Mouse (Mus musculus) heart, postnatal 36 days (tissue): ENCODE data around the gene Gm45716. TPM values are rescaled to one million over a fixed set of nuclear protein-coding genes. Genes with fewer than 3 reads are reported as not detected.
A peak's percentile ranks its signal among the peaks of the same experiment; 100 is the strongest.

ENCODE experiments used
- DNase-seq, 2 experiments: peaks; one replicate each; pipeline ENCODE4 v3.0.0; 2021 to 2022
- intact Hi-C: fragments of 180-260 bp; cut with DNase I; formaldehyde crosslinking; loops from one replicate; pipeline ENCODE4 v1.15.1; 2025
- total RNA-seq, 2 experiments: library from RNA; stranded (reverse); gene quantifications; 2 replicates each; pipeline ENCODE4 v1.2.3; 2021

The Gm45716 gene
- total RNA-seq = 1 to 10 TPM; 8.6 to 9.6 TPM

GRCm38 (mm10) chr11:90187441-90187840, at the start of gene Gm45716:
Gene Gm45716 (plus strand): TSS chr11:90187683.
- intact Hi-C loops = loop anchor here (10.0 kb wide), 1 partner anchor 227 kb away; no protein-coding TSS in a partner anchor
- no peak for DNase-seq

GRCm38 (mm10) chr11:90142393-90142792, 45.1 kb upstream of the Gm45716 start:
- DNase-seq = peak; percentile 78 to 81
- intact Hi-C loops = no loop called here

GRCm38 (mm10) chr11:90142936-90143335, 44.5 kb upstream of the Gm45716 start:
- peak; percentile 36 to 55 for DNase-seq
- intact Hi-C loops = no loop called here

DNA sequence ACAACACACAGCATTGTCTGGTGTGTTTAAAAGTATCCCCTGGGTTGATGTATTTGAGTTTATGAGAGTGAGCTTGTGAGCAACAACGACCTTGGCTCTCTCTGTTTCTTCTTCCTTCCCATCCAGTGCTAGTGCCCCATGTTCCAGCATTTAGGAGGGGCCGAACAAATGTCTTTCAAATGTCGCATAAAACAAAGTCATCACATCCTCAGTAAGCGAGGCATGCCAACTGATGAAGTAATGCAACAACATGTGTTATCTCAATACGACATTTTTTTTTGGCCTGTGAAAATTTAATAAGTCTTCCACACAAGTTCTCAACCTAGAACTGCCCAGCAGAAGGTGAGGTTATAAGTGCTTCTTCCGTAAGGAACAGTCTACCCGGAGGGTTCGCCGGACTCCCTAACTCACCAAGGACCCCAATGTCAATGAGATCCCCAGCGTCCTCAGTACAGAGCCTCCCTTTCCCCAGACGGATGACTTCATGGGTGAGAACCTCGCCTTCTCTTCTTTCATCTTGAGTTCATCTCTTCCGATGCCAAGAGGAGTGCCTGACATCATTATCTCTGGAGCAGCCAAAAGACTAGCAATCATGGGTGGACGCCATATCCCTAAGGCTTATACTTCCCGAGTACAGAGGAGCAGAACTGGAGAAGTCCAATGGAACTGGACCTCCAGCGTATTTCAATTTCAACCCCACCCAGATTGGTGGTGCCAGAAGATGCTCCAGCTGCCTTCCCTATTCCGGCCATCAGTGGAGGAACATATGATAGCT, 41.2 kb upstream of the Gm45716 start:
- DNase-seq = peak in 1 of 2 experiments; percentile 26
- intact Hi-C loops = no loop called here

DNA sequence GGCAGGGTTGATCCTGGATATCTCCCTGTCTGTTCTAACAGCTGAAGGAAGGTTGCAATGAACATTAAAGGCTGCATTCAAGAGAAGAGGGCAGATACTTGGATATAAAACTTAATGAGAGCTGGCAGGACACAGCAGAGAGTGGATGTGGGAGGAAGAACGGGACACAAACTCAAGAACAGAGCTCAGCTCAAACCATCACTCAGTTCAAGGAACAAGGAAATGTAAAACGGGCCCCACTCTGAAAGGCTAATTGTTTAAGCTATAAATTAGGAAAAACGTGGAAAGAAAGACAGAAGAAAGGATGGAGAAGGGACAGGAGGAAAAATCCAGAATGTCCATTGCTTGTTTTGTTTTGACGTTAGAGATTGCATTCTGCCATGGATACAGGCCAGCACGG, 32.4 kb upstream of the Gm45716 start:
- no peak for DNase-seq
- intact Hi-C loops = no loop called here

DNA sequence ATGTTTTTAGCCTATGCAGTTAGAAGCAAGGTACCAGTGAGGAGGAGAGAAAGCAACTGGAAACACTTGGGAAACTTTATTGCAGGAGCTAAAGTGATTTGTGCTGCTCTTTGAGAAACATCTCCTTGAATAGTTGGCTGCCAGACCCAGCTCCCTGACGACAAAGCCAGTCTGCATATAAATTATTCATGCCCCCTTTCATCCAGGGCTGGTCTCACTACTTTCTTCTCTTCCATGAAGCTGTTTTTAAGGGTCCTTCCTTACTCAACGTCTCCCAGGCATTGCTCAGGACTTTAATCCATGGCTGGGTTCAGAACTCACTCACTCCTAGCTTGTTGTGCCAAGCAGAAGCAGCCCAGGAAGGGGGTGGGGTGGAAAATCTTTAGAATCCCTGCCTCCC, 32.0 kb upstream of the Gm45716 start:
- DNase-seq = no peak
- intact Hi-C loops = no loop called here

DNA sequence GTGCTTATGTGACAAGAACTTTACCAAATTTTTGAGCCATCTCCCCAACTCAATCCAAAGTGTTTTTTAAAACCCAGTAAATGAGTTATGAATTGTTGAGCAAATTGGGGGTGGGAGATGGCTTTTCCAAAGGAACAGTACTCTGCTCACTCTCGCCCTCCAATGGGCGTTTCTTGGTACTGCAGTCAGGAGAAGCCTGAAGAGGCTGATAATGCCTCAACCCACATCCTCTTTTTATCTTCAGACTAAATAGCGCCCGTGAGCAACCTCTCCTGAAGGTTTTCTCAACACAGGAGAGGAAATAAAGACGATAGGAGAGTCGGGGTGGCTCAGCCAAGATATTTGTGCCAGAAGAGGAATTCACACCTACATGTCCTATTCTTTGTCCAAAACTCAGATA, 19.7 kb upstream of the Gm45716 start:
- intact Hi-C loops = no loop called here
- peak; percentile 23 to 58 for DNase-seq

DNA sequence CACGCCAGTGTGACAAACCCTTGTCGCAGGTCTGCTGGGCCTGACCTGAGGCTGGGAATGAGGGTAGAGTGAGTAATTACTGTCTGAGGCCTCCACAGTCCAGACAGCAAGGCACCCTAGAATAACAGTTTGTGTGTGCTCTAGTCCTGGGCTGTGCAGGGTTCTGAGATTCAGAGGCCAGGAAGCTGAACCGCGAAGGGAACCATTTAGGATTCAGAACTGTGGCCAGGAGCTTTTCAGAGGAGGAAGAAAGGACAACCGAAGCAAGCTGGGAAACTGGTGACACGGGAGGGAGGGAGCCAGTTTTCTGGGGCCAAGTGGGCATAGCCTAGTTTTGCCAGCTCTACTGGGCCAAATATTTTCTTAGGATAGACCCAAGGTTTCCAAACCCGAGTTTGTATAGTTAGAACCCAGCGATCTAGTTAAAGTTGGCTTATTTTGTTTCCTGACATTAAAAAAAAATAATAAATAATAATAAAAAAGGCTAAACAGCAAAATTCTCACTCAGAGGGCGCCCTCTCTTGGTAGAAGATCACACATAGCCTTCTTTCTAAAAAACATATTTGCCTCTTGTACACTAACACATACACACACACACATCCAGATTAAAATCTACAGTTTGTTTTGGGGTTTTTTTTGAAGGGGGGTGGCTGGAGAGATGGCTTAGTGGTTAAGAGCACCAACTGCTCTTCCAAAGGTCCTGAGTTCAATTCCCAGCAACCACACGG, 19.0 kb upstream of the Gm45716 start:
- intact Hi-C loops = loop anchor here (1.0 kb wide), 2 partner anchors 130 to 149 kb away; no protein-coding TSS in a partner anchor

GRCm38 (mm10) chr11:90169200-90170013, 18.1 kb upstream of the Gm45716 start:
- peak in 1 of 2 experiments; percentile 24 for DNase-seq
- intact Hi-C loops = loop anchor here (1.0 kb wide), 4 partner anchors 131 to 232 kb away; no protein-coding TSS in a partner anchor

More for the DNA sequence above, 19.0 kb upstream of the Gm45716 start:
- DNase-seq = peak; percentile 10 to 14

- peak; percentile 57 to 59 for DNase-seq
- intact Hi-C loops = loop anchor here (1.0 kb wide), 2 partner anchors 181 to 233 kb away; no protein-coding TSS in a partner anchor
Measured at GRCm38 (mm10) chr11:90170014-90170320, 17.5 kb upstream of the Gm45716 start.

- DNase-seq = no peak
- intact Hi-C loops = no loop called here
Measured at GRCm38 (mm10) chr11:90172331-90172730, 15.2 kb upstream of the Gm45716 start.

DNA sequence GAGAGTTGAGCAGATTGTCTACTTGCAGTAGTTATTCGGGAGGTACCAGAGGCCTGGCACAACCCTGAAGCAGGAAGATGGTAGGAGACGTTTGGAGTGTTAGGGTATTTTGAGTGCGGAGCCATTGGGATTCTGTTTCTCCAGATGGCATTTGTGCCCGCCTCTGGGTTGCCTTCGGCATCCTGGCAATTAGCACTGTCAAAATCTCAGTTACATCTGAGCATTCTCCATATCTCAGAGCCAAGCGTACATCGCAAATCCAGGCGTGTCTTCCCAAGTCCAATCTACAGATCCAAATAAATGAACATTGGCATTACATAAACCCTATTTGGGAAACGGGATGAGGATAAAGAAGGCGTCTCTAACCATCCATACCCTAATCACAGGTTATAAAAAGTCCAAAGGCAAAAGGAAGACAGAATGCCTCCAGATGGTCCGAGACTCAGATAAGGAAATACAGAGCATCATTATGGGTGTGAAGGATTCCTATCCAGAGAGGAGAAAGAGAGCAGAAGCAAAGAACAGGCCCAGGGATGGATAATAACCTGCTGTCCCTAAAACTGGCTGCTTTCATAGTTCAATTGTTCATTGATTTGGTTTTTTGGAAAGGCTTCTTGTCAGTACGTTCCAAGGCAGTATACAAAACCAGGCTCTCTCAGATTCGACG, 11.7 kb upstream of the Gm45716 start:
- intact Hi-C loops = no loop called here
- no peak for DNase-seq

DNA sequence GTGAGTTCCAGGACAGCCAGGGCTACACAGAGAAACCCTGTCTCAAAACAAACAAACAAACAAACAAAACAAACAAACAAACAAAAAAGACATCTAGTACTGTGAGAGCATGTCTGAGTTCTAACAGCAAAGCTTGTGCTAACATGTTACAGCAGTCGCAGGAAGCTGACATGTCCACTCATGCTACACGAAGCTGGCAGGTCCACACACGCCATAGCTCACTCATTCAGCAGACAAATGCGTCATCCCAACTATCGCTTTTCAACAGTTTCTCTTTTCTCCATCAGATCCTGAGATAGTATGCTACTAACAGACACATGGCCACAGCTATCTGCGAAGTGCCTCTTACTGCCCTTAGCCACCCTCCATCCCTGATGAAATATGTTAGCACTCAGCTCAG, 10.1 kb upstream of the Gm45716 start:
- intact Hi-C loops = no loop called here
- DNase-seq = no peak

- intact Hi-C loops = loop anchor here (2.0 to 10.0 kb wide), 2 partner anchors 231 to 433 kb away; no protein-coding TSS in a partner anchor
- peak; percentile 10 to 22 for DNase-seq
Measured at GRCm38 (mm10) chr11:90183361-90183760, 4.1 kb upstream of the Gm45716 start.

- intact Hi-C loops = loop anchor here (2.0 to 10.0 kb wide), 3 partner anchors 64 to 230 kb away; partner anchors contain the start of gene Mmd
- DNase-seq = no peak
Measured at GRCm38 (mm10) chr11:90184756-90185155, 2.7 kb upstream of the Gm45716 start.

- intact Hi-C loops = no loop called here
- no peak for DNase-seq
Measured at GRCm38 (mm10) chr11:90190156-90190555, 2.7 kb downstream of the Gm45716 start.

DNA sequence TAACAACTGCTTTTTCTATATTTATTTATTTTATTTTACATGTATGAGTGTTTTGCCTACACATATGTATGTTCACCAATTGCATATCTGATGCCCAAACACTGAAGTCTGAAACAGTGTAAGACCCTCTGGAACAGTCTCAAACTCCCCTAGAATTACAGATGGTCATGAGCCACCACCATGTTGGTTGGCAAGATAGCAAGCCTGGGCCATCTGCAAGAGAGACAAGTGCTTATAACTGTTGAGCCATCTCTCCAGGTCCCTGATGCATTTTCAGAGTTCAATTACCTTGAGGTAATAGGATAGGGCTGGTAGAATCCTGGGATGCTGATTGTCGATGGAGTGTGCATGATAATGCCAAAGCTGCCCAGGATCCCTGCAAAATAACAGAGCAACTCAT, 7.5 kb downstream of the Gm45716 start:
- intact Hi-C loops = no loop called here
- no peak for DNase-seq

- DNase-seq = no peak
- intact Hi-C loops = no loop called here
Measured at GRCm38 (mm10) chr11:90195756-90196520, 8.5 kb downstream of the Gm45716 start.

GRCm38 (mm10) chr11:90196521-90197215, 9.2 kb downstream of the Gm45716 start:
- DNase-seq = no peak
- intact Hi-C loops = no loop called here
